Mouse (Mus musculus): ENCODE data around the gene Acr. TPM values are rescaled to one million over a fixed set of nuclear protein-coding genes. Genes with fewer than 3 reads are reported as not detected.

Gene Acr
- total and polyA plus RNA-seq, 2 experiments = 0.10 TPM; not detected in 1

DNA sequence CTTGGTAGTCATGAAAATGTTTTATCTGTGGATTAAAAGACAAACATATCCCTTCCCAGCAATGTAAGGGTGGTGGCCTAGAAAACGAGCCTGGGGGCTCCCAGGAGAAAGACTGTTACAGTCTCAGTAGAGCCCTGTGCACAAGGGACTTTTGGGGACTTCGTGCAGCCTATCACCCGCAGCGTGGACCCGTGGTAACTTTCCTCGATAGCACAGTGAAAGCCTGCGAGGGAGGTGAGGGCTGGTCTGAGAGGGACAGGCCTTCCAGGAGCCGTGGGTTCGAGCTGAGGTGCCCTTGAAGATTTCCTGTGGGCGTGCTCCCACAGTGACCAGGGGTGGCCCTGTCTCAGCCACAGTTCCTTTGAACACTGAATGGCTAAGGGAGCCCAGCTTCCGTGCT lies 17.5 kb downstream of the Acr start:
- no peak overlapping the region for H3K27ac ChIP-seq (replicated peaks; ENCODE audit: insufficient read depth, low read depth, low read length)
- 86% methylated on average over 11 of the region's 11 CpGs for WGBS
- peaks cover 2% of the 10 kb centered on the region; the same call in 1 of the 2 replicates for H3K4me1 ChIP-seq (ENCODE audit: control insufficient read depth, insufficient read depth, low read length)
- no peaks in the 10 kb centered on the region for H3K27me3 ChIP-seq (ENCODE audit: control insufficient read depth, insufficient read depth, low read length)
- no peak overlapping the region for H3K9ac ChIP-seq (ENCODE audit: low read depth, low read length)
- TF ChIP-seq CTCF (IDR thresholded peaks at IDR 0.05; ENCODE audit: low read depth, low read length) = no peak
- no peaks in the 10 kb centered on the region for H3K79me2 ChIP-seq (ENCODE audit: control insufficient read depth, insufficient read depth, low read length)
- no peak for DNase-seq (ENCODE audit: extremely low read depth, low read depth, low spot score)
- no peaks in the 10 kb centered on the region for H3K36me3 ChIP-seq (ENCODE audit: control insufficient read depth, insufficient read depth, low read length)
- H3K4me3 ChIP-seq (ENCODE audit: insufficient read depth, low read depth, low read length) = no peak overlapping the region

DNA sequence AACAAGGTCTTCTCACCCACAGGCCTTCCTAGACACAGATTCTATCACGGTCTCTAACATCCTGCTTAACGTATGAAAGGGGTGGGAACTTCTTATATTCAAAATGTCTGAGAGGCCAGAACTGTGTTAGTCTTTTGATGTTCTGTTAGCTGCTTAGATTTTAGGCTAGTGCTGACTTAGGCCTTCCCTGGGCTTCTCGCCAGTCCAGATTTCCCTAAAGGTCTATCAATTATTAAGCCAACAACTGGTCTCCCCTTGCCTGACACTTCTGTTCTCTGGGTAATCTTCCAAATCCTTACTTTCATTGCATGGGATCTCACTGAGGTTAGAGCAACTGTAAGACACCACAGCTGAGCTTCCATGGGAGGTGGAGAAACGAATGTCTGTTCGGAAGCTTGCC lies 21.0 kb downstream of the Acr start:
- WGBS = 58% methylated on average over 5 of the region's 5 CpGs
- no peaks in the 10 kb centered on the region for H3K79me2 ChIP-seq (ENCODE audit: control insufficient read depth, insufficient read depth, low read length)
- no peak overlapping the region for H3K4me3 ChIP-seq (ENCODE audit: insufficient read depth, low read depth, low read length)
- TF ChIP-seq POLR2A (IDR thresholded peaks at IDR 0.05; ENCODE audit: extremely low read depth, insufficient read depth, low read length) (no peak), CTCF (IDR thresholded peaks at IDR 0.05; ENCODE audit: low read depth, low read length) (no peak)
- no peaks in the 10 kb centered on the region for H3K27me3 ChIP-seq (ENCODE audit: control insufficient read depth, insufficient read depth, low read length)
- no peak overlapping the region for H3K27ac ChIP-seq (replicated peaks; ENCODE audit: insufficient read depth, low read depth, low read length)
- H3K36me3 ChIP-seq (ENCODE audit: control insufficient read depth, insufficient read depth, low read length) = no peaks in the 10 kb centered on the region
- H3K9ac ChIP-seq (ENCODE audit: low read depth, low read length) = no peak overlapping the region
- peaks cover 2% of the 10 kb centered on the region; the same call in 1 of the 2 replicates for H3K4me1 ChIP-seq (ENCODE audit: control insufficient read depth, insufficient read depth, low read length)
- DNase-seq (ENCODE audit: extremely low read depth, low read depth, low spot score) = peak; percentile 63

DNA sequence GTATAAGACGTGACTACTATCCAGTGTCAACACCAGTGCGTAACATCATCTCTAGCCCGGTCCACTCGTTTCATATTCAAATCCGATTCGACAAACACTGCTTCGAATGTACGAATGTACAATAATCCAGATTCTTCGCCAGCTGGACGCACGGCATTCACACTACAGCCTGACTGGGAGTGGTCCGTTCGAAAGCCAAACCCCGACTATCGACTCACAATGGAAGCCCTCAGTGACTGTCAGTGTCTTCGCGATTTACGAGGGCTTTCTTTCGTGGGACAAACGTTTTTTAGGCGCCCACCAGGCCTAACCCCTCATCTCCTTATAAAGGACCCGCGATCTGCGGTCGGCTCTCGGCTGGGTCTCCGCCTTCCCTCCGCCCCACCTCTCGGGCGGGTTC lies 23.2 kb downstream of the Acr start:
- DNase-seq (ENCODE audit: extremely low read depth, low read depth, low spot score) = peak; percentile 17
- Histone ChIP-seq H3K4me1 (ENCODE audit: control insufficient read depth, insufficient read depth, low read length) (peaks cover 2% of the 10 kb centered on the region; the same call in 1 of the 2 replicates), H3K27me3 (ENCODE audit: control insufficient read depth, insufficient read depth, low read length) (no peaks in the 10 kb centered on the region), H3K27ac (replicated peaks; ENCODE audit: insufficient read depth, low read depth, low read length) (no peak overlapping the region), H3K36me3 (ENCODE audit: control insufficient read depth, insufficient read depth, low read length) (no peaks in the 10 kb centered on the region), H3K79me2 (ENCODE audit: control insufficient read depth, insufficient read depth, low read length) (no peaks in the 10 kb centered on the region), H3K4me3 (ENCODE audit: insufficient read depth, low read depth, low read length) (peak overlapping the region; percentile 80), H3K9ac (ENCODE audit: low read depth, low read length) (peak overlapping the region; percentile 72)
- WGBS = under 1% methylated on average over 30 of the region's 30 CpGs
- no peak for TF ChIP-seq POLR2A (IDR thresholded peaks at IDR 0.05; ENCODE audit: extremely low read depth, insufficient read depth, low read length)
- TF ChIP-seq CTCF (IDR thresholded peaks at IDR 0.05; ENCODE audit: low read depth, low read length) = no peak

DNA sequence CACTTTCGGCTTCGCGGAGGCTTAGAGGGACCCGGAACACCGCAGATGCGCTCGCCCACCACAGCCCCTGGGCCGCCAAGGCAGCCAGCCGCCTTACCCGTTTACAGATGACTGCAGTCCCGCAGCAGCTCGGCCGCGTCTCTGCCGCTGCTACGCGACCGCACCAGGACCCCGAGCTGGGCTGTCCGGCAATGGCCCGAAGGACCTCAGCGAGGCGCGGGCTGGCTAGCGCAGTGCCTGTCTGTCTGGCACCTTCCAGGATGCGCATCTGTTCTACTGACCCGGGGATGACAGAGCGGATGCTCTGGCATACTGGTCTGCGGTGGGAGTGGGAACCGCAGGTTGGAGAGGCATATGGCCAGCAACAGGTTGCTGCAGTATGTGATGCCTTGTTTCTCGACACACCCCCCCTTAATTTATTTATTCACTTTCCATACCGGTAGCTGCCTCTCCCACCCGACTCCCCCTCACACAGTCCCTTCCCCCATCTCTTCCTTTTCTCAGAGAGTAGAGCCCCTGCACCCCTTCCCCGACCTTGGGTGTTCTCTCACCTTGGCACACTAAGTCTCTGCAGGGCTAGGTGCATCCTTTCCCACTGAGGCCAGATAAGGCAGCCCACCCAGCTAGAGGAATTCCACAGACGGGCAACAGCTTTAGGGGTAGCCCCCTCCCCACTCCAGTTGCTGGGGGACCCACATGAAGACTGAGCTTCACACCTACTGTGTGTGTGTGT lies 23.8 kb downstream of the Acr start, which contains the start of gene Rabl2:
Gene Rabl2 (minus strand): TSS at position 201 of the 733 bp plus-strand sequence.
- H3K27ac ChIP-seq (replicated peaks; ENCODE audit: insufficient read depth, low read depth, low read length) = no peak within 1 kb of the TSS
- peak; percentile 63 for DNase-seq (ENCODE audit: extremely low read depth, low read depth, low spot score)
- H3K79me2 ChIP-seq (ENCODE audit: control insufficient read depth, insufficient read depth, low read length) = no peaks in the 10 kb centered on the region
- peak within 1 kb of the TSS; percentile 72 for H3K9ac ChIP-seq (ENCODE audit: low read depth, low read length)
- peak within 1 kb of the TSS; percentile 80 for H3K4me3 ChIP-seq (ENCODE audit: insufficient read depth, low read depth, low read length)
- WGBS = 1% methylated on average over 35 of the region's 35 CpGs
- H3K27me3 ChIP-seq (ENCODE audit: control insufficient read depth, insufficient read depth, low read length) = no peaks in the 10 kb centered on the region
- H3K4me1 ChIP-seq (ENCODE audit: control insufficient read depth, insufficient read depth, low read length) = peaks cover 2% of the 10 kb centered on the region; the same call in 1 of the 2 replicates
- H3K36me3 ChIP-seq (ENCODE audit: control insufficient read depth, insufficient read depth, low read length) = no peaks in the 10 kb centered on the region
- TF ChIP-seq CTCF (IDR thresholded peaks at IDR 0.05; ENCODE audit: low read depth, low read length) = no peak
- 0 out of 2 replicates have a peak, but pooled peaks have one; percentile 19 for TF ChIP-seq POLR2A (IDR thresholded peaks at IDR 0.05; ENCODE audit: extremely low read depth, insufficient read depth, low read length)

DNA sequence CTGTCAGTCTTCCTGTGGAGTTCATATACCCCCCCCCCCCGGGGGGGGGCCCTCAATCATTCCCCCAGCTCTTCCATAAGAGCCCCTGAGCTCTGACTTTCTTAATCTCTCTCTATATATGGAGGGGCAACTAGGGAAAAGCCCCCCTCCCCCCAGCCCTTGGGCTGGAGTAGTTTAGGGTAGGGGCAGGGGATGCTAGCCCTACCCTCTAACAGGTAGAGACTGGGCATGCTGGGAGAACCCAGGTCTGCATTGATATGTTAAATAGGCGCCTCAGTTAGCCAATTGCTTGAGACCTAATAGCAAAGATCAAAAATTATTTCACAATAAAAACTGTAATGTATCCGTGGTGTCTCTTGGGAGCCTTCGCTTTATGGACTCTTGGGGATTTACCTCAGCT lies 24.4 kb downstream of the Acr start:
- Histone ChIP-seq H3K9ac (ENCODE audit: low read depth, low read length) (no peak overlapping the region), H3K36me3 (ENCODE audit: control insufficient read depth, insufficient read depth, low read length) (no peaks in the 10 kb centered on the region), H3K27me3 (ENCODE audit: control insufficient read depth, insufficient read depth, low read length) (no peaks in the 10 kb centered on the region), H3K4me3 (ENCODE audit: insufficient read depth, low read depth, low read length) (no peak overlapping the region), H3K79me2 (ENCODE audit: control insufficient read depth, insufficient read depth, low read length) (no peaks in the 10 kb centered on the region), H3K27ac (replicated peaks; ENCODE audit: insufficient read depth, low read depth, low read length) (no peak overlapping the region), H3K4me1 (ENCODE audit: control insufficient read depth, insufficient read depth, low read length) (peaks cover 2% of the 10 kb centered on the region; the same call in 1 of the 2 replicates)
- TF ChIP-seq POLR2A (IDR thresholded peaks at IDR 0.05; ENCODE audit: extremely low read depth, insufficient read depth, low read length) = no peak
- no peak for TF ChIP-seq CTCF (IDR thresholded peaks at IDR 0.05; ENCODE audit: low read depth, low read length)
- DNase-seq (ENCODE audit: extremely low read depth, low read depth, low spot score) = no peak
- 55% methylated on average over 4 of the region's 4 CpGs for WGBS

All from liver, adult 2 months (tissue).